ENCODE assay signal across 7 mouse cellular contexts in the genomic region with DNA sequence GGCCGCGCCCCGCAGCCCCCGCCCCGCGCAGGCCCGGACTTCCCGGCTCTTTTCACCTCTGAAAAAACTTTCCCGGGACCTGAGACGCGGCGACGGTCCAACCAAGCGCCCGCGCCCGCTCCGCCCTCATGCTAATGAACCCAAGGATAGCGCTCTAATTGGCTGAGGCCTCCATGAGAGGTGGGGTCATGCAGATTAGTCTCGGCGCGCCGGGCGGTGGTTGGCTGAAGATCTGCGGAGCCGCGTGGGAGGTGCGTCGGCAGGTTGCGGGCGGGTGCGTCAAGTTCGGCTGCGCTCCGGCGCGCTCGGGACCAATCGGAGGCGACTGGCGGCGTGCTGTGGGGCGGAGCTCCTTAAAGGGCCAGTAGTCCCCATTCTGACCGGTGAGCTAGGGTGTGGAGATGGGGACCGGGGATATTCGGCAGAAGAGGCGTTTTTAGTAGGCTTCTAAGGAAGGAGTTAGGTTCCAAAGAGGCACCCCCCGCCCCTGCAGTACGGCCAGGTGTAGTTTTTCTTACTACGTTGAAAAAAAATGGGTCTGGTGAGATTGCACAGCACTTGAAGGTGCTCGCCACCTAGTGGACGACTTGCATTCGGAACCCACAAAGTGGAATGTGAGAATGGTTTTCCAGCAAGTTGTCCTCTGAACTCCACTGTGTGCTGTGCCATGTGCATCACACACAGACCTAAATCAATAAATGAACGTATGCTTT. TPM values are rescaled to one million over a fixed set of nuclear protein-coding genes. Genes with fewer than 3 reads are reported as not detected.
A peak's percentile ranks its signal among the peaks of the same experiment; 100 is the strongest.
DNase-seq lines count a peak whose midpoint lies in the region; ATAC-seq and TF ChIP-seq lines count a peak whose summit lies in the region.

TSS of gene Hmg20b (minus strand) at position 130 of the 713 bp plus-strand sequence.

- H3K27ac ChIP-seq in embryonic facial prominence, embryonic 10.5 days (replicated peaks), result peak within 1 kb of the TSS; percentile 95
- peak within 1 kb of the TSS; percentile 75 for H3K27ac ChIP-seq in intestine, postnatal 0 days (ENCODE audit: low read depth, low read length)
- H3K27ac ChIP-seq in midbrain, embryonic 12.5 days (replicated peaks), result peak within 1 kb of the TSS; percentile 52
- H3K27ac ChIP-seq in small intestine, adult 2 months (ENCODE audit: insufficient read depth, low read depth, low read length), result peak within 1 kb of the TSS; percentile 71

- TF ChIP-seq CTCF in intestine, postnatal 0 days (IDR thresholded peaks at IDR 0.05; ENCODE audit: low read depth), result peak; percentile 93
- peak; percentile 99; the same call in 1 of the 2 replicates for TF ChIP-seq CTCF in small intestine, adult 2 months (IDR thresholded peaks at IDR 0.05; ENCODE audit: extremely low read depth, insufficient read length, insufficient replicate concordance, low read depth, low read length)

- peak within 1 kb of the TSS; percentile 90 for H3K4me2 ChIP-seq in intestine, postnatal 0 days (replicated peaks; ENCODE audit: low read depth)
- peak within 1 kb of the TSS; percentile 87 for H3K4me2 ChIP-seq in midbrain, embryonic 12.5 days (replicated peaks)

- H3K9me3 ChIP-seq in embryonic facial prominence, embryonic 10.5 days, result no peaks in the 10 kb centered on the region
- no peaks in the 10 kb centered on the region for H3K9me3 ChIP-seq in intestine, postnatal 0 days (ENCODE audit: control insufficient read depth)
- no peaks in the 10 kb centered on the region for H3K9me3 ChIP-seq in midbrain, embryonic 12.5 days

- peak; percentile 92 for ATAC-seq in intestine, postnatal 0 days
- peak; percentile 95 for ATAC-seq in midbrain, embryonic 12.5 days (ENCODE audit: low FRiP score, low read depth)

- DNase-seq in adrenal gland, postnatal 10 days, result peak; percentile 99
- DNase-seq in embryonic facial prominence, embryonic 10.5 days (ENCODE audit: low spot score), result peak; percentile 100
- DNase-seq in gonadal fat pad, adult 2 months (ENCODE audit: low read depth), result peak; percentile 70
- peak; percentile 100 for DNase-seq in left cerebral cortex, postnatal 4 days

- peaks cover 66% of the 10 kb centered on the region for H3K4me1 ChIP-seq in embryonic facial prominence, embryonic 10.5 days
- no peaks in the 10 kb centered on the region for H3K4me1 ChIP-seq in intestine, postnatal 0 days (replicated peaks; ENCODE audit: control insufficient read depth, insufficient read depth, low read length)
- peaks cover 25% of the 10 kb centered on the region for H3K4me1 ChIP-seq in midbrain, embryonic 12.5 days
- peaks cover 30% of the 10 kb centered on the region for H3K4me1 ChIP-seq in small intestine, adult 2 months (ENCODE audit: control insufficient read depth, insufficient read depth, insufficient read length, low read length)

- under 1% methylated on average over 54 of the region's 54 CpGs for WGBS in embryonic facial prominence, embryonic 10.5 days
- WGBS in intestine, postnatal 0 days, result under 1% methylated on average over 54 of the region's 54 CpGs
- under 1% methylated on average over 54 of the region's 54 CpGs for WGBS in midbrain, embryonic 12.5 days
- 1% methylated on average over 54 of the region's 54 CpGs for WGBS in small intestine, adult 2 months

- peak; percentile 28; the same call in 1 of the 2 replicates for TF ChIP-seq POLR2A in small intestine, adult 2 months (IDR thresholded peaks at IDR 0.05; ENCODE audit: low read depth, low read length)

- H3K36me3 ChIP-seq in embryonic facial prominence, embryonic 10.5 days (replicated peaks), result peaks cover 32% of the 10 kb centered on the region
- peaks cover 13% of the 10 kb centered on the region; the same call in 1 of the 2 replicates for H3K36me3 ChIP-seq in intestine, postnatal 0 days (ENCODE audit: control insufficient read depth, insufficient read depth)
- peaks cover 12% of the 10 kb centered on the region for H3K36me3 ChIP-seq in midbrain, embryonic 12.5 days
- H3K36me3 ChIP-seq in small intestine, adult 2 months (ENCODE audit: control insufficient read depth, insufficient read depth, low read length), result peaks cover 9% of the 10 kb centered on the region

- H3K27me3 ChIP-seq in embryonic facial prominence, embryonic 10.5 days (replicated peaks; ENCODE audit: low read depth, poor library complexity, severe bottlenecking), result peaks cover 39% of the 10 kb centered on the region
- no peaks in the 10 kb centered on the region for H3K27me3 ChIP-seq in intestine, postnatal 0 days (replicated peaks; ENCODE audit: control insufficient read depth, insufficient read depth, low read length)
- peaks cover 39% of the 10 kb centered on the region for H3K27me3 ChIP-seq in midbrain, embryonic 12.5 days
- no peaks in the 10 kb centered on the region for H3K27me3 ChIP-seq in small intestine, adult 2 months (ENCODE audit: control insufficient read depth, insufficient read depth, low read length)

- peak within 1 kb of the TSS; percentile 73 for H3K9ac ChIP-seq in intestine, postnatal 0 days (ENCODE audit: low read depth, low read length)
- H3K9ac ChIP-seq in midbrain, embryonic 12.5 days (replicated peaks), result peak within 1 kb of the TSS; percentile 70

- intact Hi-C loops in left cerebral cortex, postnatal 4 days (cut with DNase I), result loop anchor here (5.0 kb wide), 1 partner anchor 63 kb away; no protein-coding TSS in a partner anchor

- H3K4me3 ChIP-seq in embryonic facial prominence, embryonic 10.5 days, result peak within 1 kb of the TSS; percentile 98
- H3K4me3 ChIP-seq in intestine, postnatal 0 days (ENCODE audit: low read depth, low read length), result peak within 1 kb of the TSS; percentile 76
- peak within 1 kb of the TSS; percentile 63 for H3K4me3 ChIP-seq in midbrain, embryonic 12.5 days
- H3K4me3 ChIP-seq in small intestine, adult 2 months (ENCODE audit: low read depth, low read length), result peak within 1 kb of the TSS; percentile 75

RNA-seq across cellular contexts. Expression of gene Hmg20b, which starts in this region (rescaled TPM):
- 10 to 100 TPM; 81.2 to 97.5 TPM for total RNA-seq in adrenal gland, postnatal 10 days (2021)
- 114 and 122 TPM in 2 replicates for polyA plus RNA-seq in embryonic facial prominence, embryonic 10.5 days (2016; fragmentation: Nextera tagmentation; extraction: Ambion mirVana)
- polyA plus RNA-seq in gonadal fat pad, adult 2 months (2012; rRNA removed), result 60.3 and 76.7 TPM in 2 replicates
- polyA plus RNA-seq in intestine, postnatal 0 days (2015; fragmentation: Nextera tagmentation; extraction: Ambion mirVana), result 99.8 and 111 TPM in 2 replicates
- total RNA-seq in left cerebral cortex, postnatal 4 days (2021), result 10 to 100 TPM; 23.5 to 26.8 TPM
- polyA plus RNA-seq in midbrain, embryonic 12.5 days (2016; fragmentation: Nextera tagmentation; extraction: Ambion mirVana), result 90.8 and 97.9 TPM in 2 replicates
- polyA plus RNA-seq in small intestine, adult 2 months (2012; rRNA removed), result 86.8 and 196 TPM in 2 replicates

Comparison
In these comparisons a context has a peak if more than half of its experiments do, and no peak if none do; other contexts are left out.
1. Peak in every context shown above with its lines: DNase-seq, ATAC-seq, H3K4me3 ChIP-seq and H3K27ac ChIP-seq.